Mouse (Mus musculus) ES-Bruce4 (cell line): ENCODE measurements around the gene Rbm44. TPM values are rescaled to one million over a fixed set of nuclear protein-coding genes. Genes with fewer than 3 reads are reported as not detected.

Experiments used
- H3K27ac ChIP-seq: 2 replicates; pipeline ENCODE4 v1.5.1; 2012; ENCODE audit warnings: low read length, inconsistent platforms; ENCODE audit not compliant: insufficient read depth
- H3K27me3 ChIP-seq: 2 replicates; pipeline ENCODE4 v1.6.1; 2012; ENCODE audit warnings: mild to moderate bottlenecking, low read length, inconsistent platforms; ENCODE audit not compliant: control insufficient read depth, poor library complexity, insufficient read depth, severe bottlenecking
- H3K36me3 ChIP-seq: 2 replicates; pipeline ENCODE4 v1.6.1; 2012; ENCODE audit warnings: inconsistent platforms, mild to moderate bottlenecking, low read length, moderate library complexity; ENCODE audit not compliant: control insufficient read depth, poor library complexity, insufficient read depth, severe bottlenecking
- H3K4me1 ChIP-seq: one replicate; pipeline ENCODE4 v1.8.1; 2011; ENCODE audit warnings: low read length; ENCODE audit not compliant: control insufficient read depth, insufficient read depth
- H3K4me3 ChIP-seq: 2 replicates; pipeline ENCODE4 v1.5.1; 2011; ENCODE audit warnings: low read depth, mild to moderate bottlenecking, low read length
- H3K9ac ChIP-seq: 2 replicates; pipeline ENCODE4 v1.6.1; 2012; ENCODE audit warnings: low read depth, mild to moderate bottlenecking, inconsistent platforms; ENCODE audit not compliant: poor library complexity, severe bottlenecking
- H3K9me3 ChIP-seq: replicated peaks from 2 replicates; pipeline ENCODE4 v1.6.1; 2012; ENCODE audit warnings: mild to moderate bottlenecking, low read length, inconsistent platforms; ENCODE audit not compliant: control insufficient read depth, poor library complexity, insufficient read depth, severe bottlenecking
- CTCF ChIP-seq: IDR thresholded peaks from one replicate; pipeline ENCODE4 v1.8.1; 2011; ENCODE audit warnings: low read depth, low read length
- EP300 ChIP-seq: IDR thresholded peaks from 2 replicates; pipeline ENCODE4 v1.6.1; 2011; ENCODE audit warnings: low read depth, low read length; ENCODE audit not compliant: insufficient read depth
- POLR2A ChIP-seq: IDR thresholded peaks from one replicate; pipeline ENCODE4 v1.8.1; 2011; ENCODE audit warnings: low read length; ENCODE audit not compliant: insufficient read depth
- polyA plus RNA-seq: library from polyadenylated mRNA; stranded (reverse); fragments of >200 nt; gene quantifications from 2 replicates; pipeline ENCODE4 v1.2.4, GENCODE M21; 2011; ENCODE audit warnings: low read depth; ENCODE audit not compliant: missing spikeins, insufficient read depth, insufficient read length

The Rbm44 gene
- polyA plus RNA-seq, 1 experiment: 11.9 TPM

GRCm38 (mm10) chr1:91215981-91216380 is 71.1 kb downstream of the Rbm44 start:
- TF ChIP-seq EP300 (no peak), CTCF (no peak), POLR2A (no peak)
- Histone ChIP-seq H3K9ac (no peak overlapping the region), H3K4me1 (no peaks in the 10 kb centered on the region), H3K36me3 (no peaks in the 10 kb centered on the region), H3K27me3 (no peaks in the 10 kb centered on the region), H3K9me3 (no peaks in the 10 kb centered on the region), H3K27ac (no peak overlapping the region), H3K4me3 (no peak overlapping the region)

- no peaks in the 10 kb centered on the region for H3K36me3 ChIP-seq
- no peak overlapping the region for H3K27ac ChIP-seq
- no peaks in the 10 kb centered on the region for H3K4me1 ChIP-seq
- no peak overlapping the region for H3K4me3 ChIP-seq
- no peaks in the 10 kb centered on the region for H3K9me3 ChIP-seq
- TF ChIP-seq CTCF (no peak), POLR2A (no peak), EP300 (no peak)
- no peak overlapping the region for H3K9ac ChIP-seq
- H3K27me3 ChIP-seq: no peaks in the 10 kb centered on the region
Observed at GRCm38 (mm10) chr1:91216504-91217267, 71.8 kb downstream of the Rbm44 start.

GRCm38 (mm10) chr1:91219641-91220321 is 74.9 kb downstream of the Rbm44 start:
- TF ChIP-seq POLR2A (no peak), CTCF (no peak), EP300 (no peak)
- Histone ChIP-seq H3K36me3 (no peaks in the 10 kb centered on the region), H3K27ac (no peak overlapping the region), H3K4me1 (no peaks in the 10 kb centered on the region), H3K27me3 (no peaks in the 10 kb centered on the region), H3K9ac (no peak overlapping the region), H3K9me3 (no peaks in the 10 kb centered on the region), H3K4me3 (no peak overlapping the region)

- H3K27ac ChIP-seq: no peak overlapping the region
- TF ChIP-seq CTCF (no peak), EP300 (no peak), POLR2A (no peak)
Observed at GRCm38 (mm10) chr1:91220322-91220672, 75.4 kb downstream of the Rbm44 start.

More at GRCm38 (mm10) chr1:91220322-91220672, 75.4 kb downstream of the Rbm44 start:
- Histone ChIP-seq H3K4me1 (no peaks in the 10 kb centered on the region), H3K9me3 (no peaks in the 10 kb centered on the region), H3K36me3 (no peaks in the 10 kb centered on the region), H3K4me3 (no peak overlapping the region), H3K9ac (no peak overlapping the region), H3K27me3 (no peaks in the 10 kb centered on the region)

Other genes with a start within 250 kb of the Rbm44 start
- 0.24 and 0.28 TPM in 2 replicates for gene Mlph, start 230.0 kb upstream of the Rbm44 start, polyA plus RNA-seq
- gene Prlh, start 192.0 kb upstream of the Rbm44 start, polyA plus RNA-seq: not detected in 2 replicates
- 0.94 and 1.0 TPM in 2 replicates for gene Rab17, start 175.4 kb upstream of the Rbm44 start, polyA plus RNA-seq
- 88.7 and 97.2 TPM in 2 replicates for gene Lrrfip1, start 146.4 kb upstream of the Rbm44 start, polyA plus RNA-seq
- 0.69 TPM in 1 of 2 replicates, not detected in the other for gene Ramp1, start 34.7 kb downstream of the Rbm44 start, polyA plus RNA-seq
- gene Ube2f, start 105.2 kb downstream of the Rbm44 start, polyA plus RNA-seq: 61.7 and 70.9 TPM in 2 replicates
- gene Scly, start 153.2 kb downstream of the Rbm44 start, polyA plus RNA-seq: 18.5 and 19.2 TPM in 2 replicates
- gene Espnl, start 177.0 kb downstream of the Rbm44 start, polyA plus RNA-seq: 0.10 and 0.17 TPM in 2 replicates
- gene Klhl30, start 205.9 kb downstream of the Rbm44 start, polyA plus RNA-seq: 0.25 and 0.35 TPM in 2 replicates
- gene Erfe, start 221.3 kb downstream of the Rbm44 start, polyA plus RNA-seq: 7.0 and 13.3 TPM in 2 replicates